Mouse (Mus musculus): ENCODE results near the gene 4930432M17Rik.

Gene 4930432M17Rik

GRCm38 (mm10) chr3:121706087-121706486 lies 35.5 kb downstream of the 4930432M17Rik start:
- DNase-seq (ENCODE audit: extremely low spot score, low spot score): no peak

DNA sequence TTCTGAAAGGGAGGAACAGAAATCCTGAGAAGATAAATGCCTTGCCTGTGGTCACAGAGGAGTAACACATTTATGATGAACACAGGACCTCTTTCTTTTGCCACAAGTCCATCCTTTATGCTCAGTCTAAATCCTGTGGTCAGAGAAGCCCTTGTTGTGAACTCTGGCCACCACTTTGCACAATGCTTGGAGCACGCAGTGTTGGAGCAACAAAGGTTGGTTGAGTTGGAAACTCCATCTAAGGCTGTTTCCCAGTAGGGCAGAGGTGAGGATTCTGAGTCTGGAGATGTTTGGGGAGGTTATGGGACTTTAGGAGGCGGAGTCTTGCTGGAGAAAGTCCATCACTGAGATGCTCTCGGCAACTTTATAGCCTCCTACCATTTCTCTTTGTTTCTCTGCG lies 36.5 kb downstream of the 4930432M17Rik start:
- no peak for DNase-seq (ENCODE audit: extremely low spot score, low spot score)

GRCm38 (mm10) chr3:121710894-121711531 lies 40.5 kb downstream of the 4930432M17Rik start:
- no peak for DNase-seq (ENCODE audit: extremely low spot score, low spot score)

- no peak for DNase-seq (ENCODE audit: extremely low spot score, low spot score)
Measured at GRCm38 (mm10) chr3:121712222-121712621, 41.7 kb downstream of the 4930432M17Rik start.

- DNase-seq (ENCODE audit: extremely low spot score, low spot score): no peak
Measured at GRCm38 (mm10) chr3:121713151-121713701, 42.7 kb downstream of the 4930432M17Rik start.

GRCm38 (mm10) chr3:121713816-121714215 lies 43.3 kb downstream of the 4930432M17Rik start:
- DNase-seq (ENCODE audit: extremely low spot score, low spot score): no peak

GRCm38 (mm10) chr3:121714461-121714860 lies 43.9 kb downstream of the 4930432M17Rik start:
- no peak for DNase-seq (ENCODE audit: extremely low spot score, low spot score)

GRCm38 (mm10) chr3:121715336-121715735 lies 44.8 kb downstream of the 4930432M17Rik start:
- no peak for DNase-seq (ENCODE audit: extremely low spot score, low spot score)

DNA sequence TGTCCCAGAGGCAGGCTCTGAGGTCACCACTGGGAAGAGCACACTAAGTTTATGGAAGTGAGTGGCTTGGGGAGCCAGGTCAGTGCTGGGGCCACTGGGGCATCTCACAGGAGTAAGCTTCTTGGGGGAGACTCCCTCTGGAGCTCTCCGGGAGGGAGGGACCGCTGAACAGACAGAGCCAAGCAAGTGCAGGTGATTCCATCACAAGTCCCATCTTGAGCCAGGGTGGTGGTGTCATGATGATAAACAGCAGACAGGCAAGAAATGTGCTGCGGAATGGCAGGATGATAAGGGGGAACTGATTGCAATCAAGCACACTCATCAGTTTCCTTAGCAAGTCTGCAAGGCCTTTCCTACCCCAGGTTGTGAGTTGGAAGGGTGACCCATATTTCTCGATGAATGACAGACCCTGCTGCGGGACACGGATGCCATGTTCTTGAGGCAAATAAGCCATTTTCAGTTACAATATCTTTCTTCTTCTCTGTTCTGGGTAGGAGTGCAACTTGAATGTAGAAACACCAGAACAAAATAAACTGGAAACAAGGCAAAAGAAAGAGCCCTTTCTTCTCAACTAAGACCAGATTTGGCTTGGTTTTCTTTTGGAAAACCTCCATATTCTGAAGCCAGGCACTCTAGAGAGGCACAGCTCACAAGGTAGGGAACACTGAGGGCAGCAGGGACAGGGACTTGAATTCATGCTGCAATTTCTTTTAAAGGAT lies 45.3 kb downstream of the 4930432M17Rik start:
- DNase-seq (ENCODE audit: extremely low spot score, low spot score): no peak

- no peak for DNase-seq (ENCODE audit: extremely low spot score, low spot score)
Measured at GRCm38 (mm10) chr3:121716480-121716879, 45.9 kb downstream of the 4930432M17Rik start.

GRCm38 (mm10) chr3:121718679-121719078 lies 48.1 kb downstream of the 4930432M17Rik start:
- DNase-seq (ENCODE audit: extremely low spot score, low spot score): no peak

DNA sequence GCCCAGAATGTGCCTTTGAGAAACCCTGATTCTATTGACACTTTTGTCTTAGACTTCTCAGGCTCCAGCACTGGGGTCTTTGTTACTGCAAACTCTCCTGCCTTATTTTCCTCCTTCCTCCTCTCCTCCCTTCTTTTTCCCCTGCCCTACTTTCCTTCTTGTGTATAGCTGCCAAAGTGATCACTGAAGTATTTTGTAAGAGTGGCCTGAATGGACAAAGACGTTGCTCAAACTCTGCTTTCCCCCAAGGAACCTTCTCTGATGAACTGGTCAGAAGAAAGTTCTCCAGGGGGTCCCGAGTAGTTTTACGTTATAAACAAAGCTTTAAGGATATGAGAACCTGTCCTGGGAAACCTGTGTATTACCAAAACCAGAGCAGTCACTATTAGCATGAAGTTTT lies 49.1 kb downstream of the 4930432M17Rik start:
- DNase-seq (ENCODE audit: extremely low spot score, low spot score): no peak

GRCm38 (mm10) chr3:121720801-121721690 lies 50.5 kb downstream of the 4930432M17Rik start:
- no peak for DNase-seq (ENCODE audit: extremely low spot score, low spot score)

- no peak for DNase-seq (ENCODE audit: extremely low spot score, low spot score)
Measured at GRCm38 (mm10) chr3:121721691-121722070, 51.1 kb downstream of the 4930432M17Rik start.

- DNase-seq (ENCODE audit: extremely low spot score, low spot score): peak; percentile 88
Measured at GRCm38 (mm10) chr3:121722971-121723844, 52.6 kb downstream of the 4930432M17Rik start, which contains the start of gene F3. TSS of gene F3 (plus strand) at chr3:121723537.

GRCm38 (mm10) chr3:121723968-121724524 lies 53.5 kb downstream of the 4930432M17Rik start:
- DNase-seq (ENCODE audit: extremely low spot score, low spot score): no peak

- DNase-seq (ENCODE audit: extremely low spot score, low spot score): no peak
Measured at GRCm38 (mm10) chr3:121724553-121724952, 54.0 kb downstream of the 4930432M17Rik start.

DNA sequence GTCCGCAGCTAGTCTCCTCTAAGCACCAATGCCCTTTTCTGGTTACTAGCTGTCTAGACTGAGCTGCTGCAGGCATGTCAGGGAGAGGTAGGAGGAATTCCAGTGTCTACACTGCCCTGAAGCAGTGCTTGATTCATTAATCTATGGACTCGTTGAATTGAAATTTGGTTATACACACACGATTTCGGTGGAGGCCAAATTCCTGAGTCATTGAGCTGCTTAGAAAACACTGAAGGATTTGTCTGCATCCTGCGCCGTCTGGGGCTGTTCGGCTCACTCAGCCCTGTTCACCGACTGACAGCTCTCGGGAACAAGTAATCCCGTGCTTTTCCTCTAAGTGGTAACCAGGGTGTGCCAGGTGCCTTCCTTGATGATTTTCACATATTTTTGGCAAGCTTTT lies 55.1 kb downstream of the 4930432M17Rik start:
- no peak for DNase-seq (ENCODE audit: extremely low spot score, low spot score)

GRCm38 (mm10) chr3:121729678-121730077 lies 59.1 kb downstream of the 4930432M17Rik start:
- no peak for DNase-seq (ENCODE audit: extremely low spot score, low spot score)

All from neural tube, embryonic 10.5 days (tissue).